Mouse (Mus musculus) erythroblast, embryonic 14.5 days (primary cell): ENCODE data around the gene Tti1.

ENCODE experiments used
- GATA1 ChIP-seq: IDR thresholded peaks from 2 replicates; pipeline ENCODE4 v1.6.1; 2012; ENCODE audit warnings: low read length, inconsistent platforms, mixed read lengths
- TAL1 ChIP-seq: IDR thresholded peaks from 3 replicates; pipeline ENCODE4 v1.6.1; 2012; ENCODE audit warnings: low read length, inconsistent platforms, mixed read lengths

GRCm38 (mm10) chr2:158028354-158028863 is at the start of gene Tti1, which contains the start of gene Rprd1b:
- TF ChIP-seq GATA1 (no peak), TAL1 (no peak)
